Comparison of ENCODE assay signal across 9 mouse cellular contexts in the genomic region with DNA sequence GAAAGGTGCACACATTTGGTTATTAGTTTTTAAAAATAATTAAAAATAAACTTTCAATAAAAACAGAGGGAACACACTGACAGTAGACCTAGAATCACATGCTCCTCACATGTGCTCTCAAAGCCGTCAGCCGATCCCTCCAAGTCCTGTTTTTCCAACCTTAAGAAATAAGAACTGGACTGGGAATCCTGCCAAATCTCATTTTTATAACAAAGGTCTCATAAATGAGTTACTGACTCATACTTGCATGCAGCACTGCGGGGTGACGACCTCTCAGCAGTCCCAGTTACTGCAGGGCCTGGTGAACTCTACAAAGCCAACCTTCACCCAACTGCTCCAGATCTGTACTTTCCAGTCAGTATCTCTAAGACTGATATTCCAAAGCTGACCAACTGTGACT. TPM values are rescaled to one million over a fixed set of nuclear protein-coding genes. Genes with fewer than 3 reads are reported as not detected.
A peak's percentile ranks its signal among the peaks of the same experiment; 100 is the strongest.
DNase-seq lines count a peak whose midpoint lies in the region; ATAC-seq lines count a peak whose summit lies in the region.
"Had no signal": no experiment of that assay in that cellular context is flagged by ENCODE, and none has a peak within 500 bp of the region (broad histone marks: within the 10 kb centered on the region; RNA-seq: fewer than 3 reads in every experiment).

No protein-coding gene starts in this region.

- no peaks in the 10 kb centered on the region for H3K27me3 ChIP-seq in forebrain, embryonic 16.5 days (replicated peaks; ENCODE audit: control insufficient read depth, insufficient read depth, low read length)
- no peaks in the 10 kb centered on the region for H3K27me3 ChIP-seq in forebrain, embryonic 11.5 days (ENCODE audit: control insufficient read depth, insufficient read depth, low read length)
- H3K27me3 ChIP-seq: embryonic facial prominence, embryonic 13.5 days had no signal

- peaks cover 2% of the 10 kb centered on the region; the same call in 1 of the 2 replicates for H3K36me3 ChIP-seq in forebrain, embryonic 16.5 days (ENCODE audit: control insufficient read depth, insufficient read depth)
- H3K36me3 ChIP-seq in forebrain, embryonic 11.5 days (ENCODE audit: control insufficient read depth, insufficient read depth, low read length), result no peaks in the 10 kb centered on the region
- H3K36me3 ChIP-seq: embryonic facial prominence, embryonic 13.5 days had no signal

- 43% methylated on average over 4 of the region's 4 CpGs for WGBS in forebrain, embryonic 16.5 days
- 84% methylated on average over 4 of the region's 4 CpGs for WGBS in forebrain, embryonic 11.5 days

- H3K4me1 ChIP-seq in forebrain, embryonic 16.5 days (replicated peaks; ENCODE audit: control insufficient read depth, insufficient read depth, low read length), result peaks cover 4% of the 10 kb centered on the region; the same call in 1 of the 2 replicates
- H3K4me1 ChIP-seq in forebrain, embryonic 11.5 days (replicated peaks; ENCODE audit: control insufficient read depth, insufficient read depth, low read length), result no peaks in the 10 kb centered on the region

- H3K4me3 ChIP-seq in forebrain, embryonic 16.5 days (replicated peaks; ENCODE audit: low read length), result no peak overlapping the region
- no peak overlapping the region for H3K4me3 ChIP-seq in forebrain, embryonic 11.5 days (ENCODE audit: low read depth, low read length)
- H3K4me3 ChIP-seq: embryonic facial prominence, embryonic 13.5 days had no signal

- H3K27ac ChIP-seq in forebrain, embryonic 16.5 days (ENCODE audit: low read length), result no peak overlapping the region
- no peak overlapping the region for H3K27ac ChIP-seq in forebrain, embryonic 11.5 days (ENCODE audit: low read depth, low read length)
- H3K27ac ChIP-seq: embryonic facial prominence, embryonic 13.5 days had no signal

- no peak for DNase-seq in forebrain, embryonic 11.5 days (ENCODE audit: low spot score)
- peak; percentile 33 to 55 for DNase-seq in urinary bladder, postnatal 36 days (ENCODE audit: low spot score in 2 of 2)
- no peak for DNase-seq in urinary bladder, adult 2 months (ENCODE audit: low spot score)
- peak; percentile 82 for DNase-seq in kidney, postnatal 14 days
- no peak for DNase-seq in spleen, postnatal 4 days (ENCODE audit: low spot score in 2 of 2)
- DNase-seq in right cerebral cortex, postnatal 10 days (ENCODE audit: low spot score in 2 of 2), result no peak
- DNase-seq in right cerebral cortex, adult 18-20 months, result no peak

- H3K4me2 ChIP-seq in forebrain, embryonic 16.5 days (ENCODE audit: low read length), result no peak overlapping the region
- no peak overlapping the region for H3K4me2 ChIP-seq in forebrain, embryonic 11.5 days (ENCODE audit: low read depth, low read length, severe bottlenecking)
- H3K4me2 ChIP-seq: embryonic facial prominence, embryonic 13.5 days had no signal

- ATAC-seq in forebrain, embryonic 16.5 days, result peak; percentile 25; the same call in 1 of the 2 replicates
- ATAC-seq in forebrain, embryonic 11.5 days (replicated peaks; ENCODE audit: low FRiP score), result no peak

- H3K9ac ChIP-seq in forebrain, embryonic 16.5 days (replicated peaks; ENCODE audit: low read depth, low read length), result no peak overlapping the region
- no peak overlapping the region for H3K9ac ChIP-seq in forebrain, embryonic 11.5 days (ENCODE audit: low read length)
- H3K9ac ChIP-seq: embryonic facial prominence, embryonic 13.5 days had no signal

- H3K9me3 ChIP-seq in forebrain, embryonic 16.5 days (ENCODE audit: control insufficient read depth, low read length), result no peaks in the 10 kb centered on the region
- no peaks in the 10 kb centered on the region for H3K9me3 ChIP-seq in forebrain, embryonic 11.5 days (ENCODE audit: control insufficient read depth, low read length)
- H3K9me3 ChIP-seq: embryonic facial prominence, embryonic 13.5 days had no signal

RNA-seq across cellular contexts. Expression of a gene that starts 58.5 kb away (rescaled TPM):
- 149 and 159 TPM in 2 replicates for polyA plus RNA-seq in forebrain, embryonic 16.5 days (2015; fragmentation: Nextera tagmentation; extraction: Ambion mirVana)
- 74.8 and 77.2 TPM in 2 replicates for polyA plus RNA-seq in forebrain, embryonic 11.5 days (2014; fragmentation: Nextera tagmentation; extraction: Ambion mirVana)
- polyA plus RNA-seq in urinary bladder, adult 2 months (2012; rRNA removed), result 174 and 223 TPM in 2 replicates

Comparison
In these comparisons a context has a peak if more than half of its experiments do, and no peak if none do; other contexts are left out.
1. DNase-seq: peak in urinary bladder, postnatal 36 days (2 of 2) and kidney, postnatal 14 days (single experiment); none in forebrain, embryonic 11.5 days (single experiment), urinary bladder, adult 2 months (single experiment), spleen, postnatal 4 days (0 of 2), right cerebral cortex, postnatal 10 days (0 of 2) and right cerebral cortex, adult 18-20 months (single experiment).